Mouse (Mus musculus): Measurements from ENCODE around the gene Sppl2b. TPM values are rescaled to one million over a fixed set of nuclear protein-coding genes. Genes with fewer than 3 reads are reported as not detected.

Sppl2b gene
- polyA plus RNA-seq, 1 experiment from 2014 or later: 47.1 TPM

DNA sequence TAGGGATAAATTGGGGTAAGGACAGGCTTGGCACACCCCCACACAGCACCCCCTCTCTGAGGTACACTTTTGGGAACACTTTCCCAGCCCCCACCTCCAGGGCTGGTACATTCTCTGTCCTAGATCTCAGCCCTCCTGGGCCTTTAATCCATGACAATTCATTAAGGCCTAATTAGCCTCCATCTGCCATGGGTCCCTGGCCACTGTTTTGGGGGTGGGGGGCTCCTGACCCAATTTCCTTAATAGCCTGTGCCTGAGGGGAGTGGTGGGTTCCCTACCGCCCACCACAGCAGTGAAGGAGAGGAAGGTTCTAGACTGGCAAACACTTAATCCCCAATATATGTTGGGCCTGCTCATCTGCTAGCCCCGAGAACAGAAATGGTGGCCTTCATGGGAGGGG is 13.4 kb upstream of the Sppl2b start:
- Histone ChIP-seq H3K4me3 (no peak overlapping the region), H3K27ac (replicated peaks) (no peak overlapping the region), H3K9me3 (no peaks in the 10 kb centered on the region), H3K36me3 (no peaks in the 10 kb centered on the region), H3K4me2 (replicated peaks) (no peak overlapping the region), H3K9ac (replicated peaks) (no peak overlapping the region), H3K27me3 (peaks cover 85% of the 10 kb centered on the region), H3K4me1 (peaks cover 11% of the 10 kb centered on the region)
- 83% methylated on average over 2 of the region's 2 CpGs for WGBS
- ATAC-seq (ENCODE audit: low FRiP score, low read depth): no peak

DNA sequence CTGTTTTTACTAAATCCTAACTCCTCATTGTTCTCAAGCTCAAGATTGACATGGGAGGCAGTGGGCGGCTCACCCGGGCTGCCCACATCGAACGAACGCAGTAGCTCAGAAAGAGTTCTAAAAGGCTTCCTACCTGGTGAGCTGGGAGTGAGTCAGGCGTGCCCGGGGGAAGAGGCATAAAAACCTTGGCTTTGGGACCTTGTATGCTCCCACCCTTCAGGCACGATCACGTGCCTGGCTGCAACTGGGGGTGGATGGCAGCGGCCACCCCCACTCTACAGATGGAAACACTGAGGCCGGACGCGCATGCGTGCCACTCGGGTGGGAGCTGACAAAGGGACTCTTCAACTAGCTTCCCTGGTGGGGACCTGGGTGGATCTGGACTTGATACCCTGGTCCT is 12.7 kb upstream of the Sppl2b start:
- peaks cover 78% of the 10 kb centered on the region for H3K27me3 ChIP-seq
- 85% methylated on average over 15 of the region's 15 CpGs for WGBS
- H3K4me2 ChIP-seq (replicated peaks): no peak overlapping the region

DNA sequence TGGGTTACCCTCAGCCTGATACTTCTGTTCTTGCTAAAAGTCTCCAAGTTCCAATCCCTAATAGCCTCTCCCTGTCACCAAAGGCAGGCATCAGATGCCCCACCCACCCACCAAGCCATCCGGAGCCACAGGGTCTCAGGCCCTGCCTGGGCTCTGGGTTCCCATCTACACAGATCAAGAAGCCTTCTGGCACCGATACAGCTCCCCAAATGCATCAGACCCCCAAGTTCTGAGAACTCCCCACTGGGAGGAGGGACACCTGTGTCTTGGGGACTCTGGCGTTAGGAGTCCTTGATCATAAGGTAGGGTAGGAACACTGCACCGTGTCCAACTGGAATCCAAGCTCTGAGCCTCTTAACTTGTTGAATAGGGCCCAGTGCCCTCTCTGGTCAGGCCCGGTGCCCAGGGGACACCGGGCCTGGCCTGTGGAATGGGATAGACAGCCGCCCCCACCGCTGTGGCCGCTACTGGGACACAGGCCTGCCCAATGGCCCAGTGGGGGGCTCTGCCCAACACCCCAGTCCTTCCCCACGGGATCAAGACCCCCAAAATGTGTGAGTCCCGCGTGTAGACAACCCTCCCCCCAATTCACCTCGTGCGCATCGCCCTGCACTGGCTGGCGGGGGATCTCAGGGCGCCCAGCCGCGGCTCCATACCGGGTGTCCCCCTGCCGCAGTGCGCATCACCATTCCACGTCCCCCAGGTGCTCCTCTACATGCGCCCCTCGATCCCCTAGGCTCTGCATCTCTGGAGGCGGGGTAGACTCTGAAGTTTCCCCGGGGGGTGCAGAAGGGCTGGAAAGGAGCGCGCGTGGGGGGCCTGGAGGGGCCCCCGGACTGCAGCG is 11.8 kb upstream of the Sppl2b start:
- Histone ChIP-seq H3K4me1 (peaks cover 11% of the 10 kb centered on the region), H3K9ac (replicated peaks) (peak overlapping the region; percentile 50), H3K4me3 (peak overlapping the region; percentile 44), H3K27ac (replicated peaks) (no peak overlapping the region), H3K9me3 (no peaks in the 10 kb centered on the region), H3K36me3 (no peaks in the 10 kb centered on the region), H3K4me2 (replicated peaks) (peak overlapping the region; percentile 72), H3K27me3 (peaks cover 69% of the 10 kb centered on the region)
- 10% methylated on average over 32 of the region's 32 CpGs for WGBS
- ATAC-seq (ENCODE audit: low FRiP score, low read depth): 0 out of 2 replicates have a peak, but pooled peaks have one; percentile 55

More for the DNA sequence above, 12.7 kb upstream of the Sppl2b start:
- ATAC-seq (ENCODE audit: low FRiP score, low read depth): no peak
- no peak overlapping the region for H3K27ac ChIP-seq (replicated peaks)
- H3K4me1 ChIP-seq: peaks cover 11% of the 10 kb centered on the region
- no peaks in the 10 kb centered on the region for H3K36me3 ChIP-seq
- no peaks in the 10 kb centered on the region for H3K9me3 ChIP-seq
- H3K4me3 ChIP-seq: no peak overlapping the region
- H3K9ac ChIP-seq (replicated peaks): no peak overlapping the region

DNA sequence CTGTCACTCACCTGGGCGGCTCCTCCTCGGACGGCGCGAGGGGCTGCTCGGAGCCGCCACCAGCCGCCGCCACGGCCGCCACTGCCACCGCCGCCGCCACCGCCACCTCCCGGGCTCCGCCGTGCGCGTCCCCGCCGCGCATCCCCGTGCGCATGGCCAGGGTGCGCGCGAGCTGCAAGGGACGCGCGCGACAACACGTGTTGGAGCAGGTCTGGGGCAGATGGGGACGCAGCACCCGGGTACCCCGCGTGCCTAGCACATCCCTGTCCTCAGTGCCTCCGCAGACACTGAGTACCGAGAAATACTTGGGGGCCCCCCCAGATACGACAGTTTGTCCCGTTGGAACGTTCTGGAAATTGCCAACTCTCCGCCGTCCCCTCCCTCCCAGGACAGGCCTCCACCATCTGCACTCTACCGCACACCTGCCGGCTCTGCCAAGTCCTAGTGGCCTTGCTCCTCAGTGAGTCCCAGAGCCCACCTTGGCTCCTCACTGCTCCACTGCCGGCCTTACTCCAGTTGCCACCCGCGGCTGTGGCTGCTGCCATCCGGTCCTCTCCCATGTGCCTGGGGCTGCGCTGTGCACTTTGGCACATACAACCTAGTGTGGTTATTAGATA is 11.0 kb upstream of the Sppl2b start, which contains the start of gene Lingo3:
Gene Lingo3 (minus strand): TSS at position 109 of the 617 bp plus-strand sequence.
- H3K9ac ChIP-seq (replicated peaks): peak within 1 kb of the TSS; percentile 50
- ATAC-seq (ENCODE audit: low FRiP score, low read depth): 0 out of 2 replicates have a peak, but pooled peaks have one; percentile 34
- peaks cover 66% of the 10 kb centered on the region for H3K27me3 ChIP-seq
- H3K27ac ChIP-seq (replicated peaks): no peak within 1 kb of the TSS
- peak within 1 kb of the TSS; percentile 72 for H3K4me2 ChIP-seq (replicated peaks)
- no peaks in the 10 kb centered on the region for H3K36me3 ChIP-seq
- WGBS: 6% methylated on average over 44 of the region's 51 CpGs
- H3K4me1 ChIP-seq: peaks cover 13% of the 10 kb centered on the region
- no peaks in the 10 kb centered on the region for H3K9me3 ChIP-seq
- H3K4me3 ChIP-seq: peak within 1 kb of the TSS; percentile 44

DNA sequence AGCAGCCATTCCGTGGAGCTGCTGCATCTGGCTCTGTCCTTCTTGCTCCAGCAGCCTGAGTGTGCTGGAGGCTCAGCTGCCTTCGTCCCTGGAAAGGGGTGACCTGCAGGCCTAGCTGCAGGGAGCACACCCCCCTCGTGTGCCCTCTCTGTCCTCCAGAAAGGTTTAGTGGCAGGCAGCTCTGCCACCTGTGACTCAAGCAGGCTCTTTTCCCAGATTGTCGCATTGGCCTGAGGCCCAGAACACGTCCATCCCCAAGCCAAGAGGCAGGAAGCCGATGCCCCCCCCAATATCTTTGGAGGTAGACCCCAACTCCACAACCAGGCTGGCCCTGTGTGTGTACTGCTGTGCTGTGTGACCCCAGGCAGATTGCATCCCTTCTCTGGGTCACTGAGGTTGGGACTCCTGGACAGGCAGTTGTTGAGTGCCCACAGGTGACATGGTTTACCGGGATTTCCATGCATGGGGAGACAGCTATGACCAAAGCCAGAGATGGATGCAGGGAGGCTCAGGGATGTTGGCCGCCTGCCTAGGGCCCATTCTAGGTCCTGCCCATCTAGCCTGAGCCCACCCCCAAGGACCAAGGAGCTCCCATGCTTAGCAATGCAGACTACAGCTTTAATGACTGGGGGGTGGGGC is 9.9 kb upstream of the Sppl2b start:
- no peaks in the 10 kb centered on the region for H3K9me3 ChIP-seq
- H3K4me1 ChIP-seq: peaks cover 13% of the 10 kb centered on the region
- peaks cover 59% of the 10 kb centered on the region for H3K27me3 ChIP-seq
- 0 out of 2 replicates have a peak, but pooled peaks cover 3% of the 10 kb centered on the region for H3K36me3 ChIP-seq
- ATAC-seq (ENCODE audit: low FRiP score, low read depth): no peak
- no peak overlapping the region for H3K27ac ChIP-seq (replicated peaks)
- no peak overlapping the region for H3K9ac ChIP-seq (replicated peaks)
- no peak overlapping the region for H3K4me2 ChIP-seq (replicated peaks)
- 65% methylated on average over 8 of the region's 8 CpGs for WGBS
- no peak overlapping the region for H3K4me3 ChIP-seq

DNA sequence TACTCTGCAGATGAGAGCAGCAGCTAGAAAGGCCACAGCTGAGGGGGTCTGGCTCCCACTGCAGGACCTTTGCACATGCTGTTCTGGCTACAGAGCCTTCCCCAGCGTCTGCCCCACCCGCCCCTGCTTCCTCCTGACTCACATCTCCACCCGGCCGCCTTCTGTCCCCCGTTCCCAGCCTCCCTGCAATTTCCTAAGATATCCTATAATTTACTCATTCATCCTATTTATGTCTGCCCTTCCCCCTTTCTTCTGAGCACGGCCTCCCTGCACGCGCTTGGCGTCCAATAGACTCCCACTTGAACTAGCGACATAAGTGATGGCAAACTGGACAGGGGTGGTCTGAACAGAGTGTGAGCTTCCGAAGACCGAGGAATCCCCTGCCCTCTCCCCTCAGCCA is 9.3 kb upstream of the Sppl2b start:
- H3K36me3 ChIP-seq: 0 out of 2 replicates have a peak, but pooled peaks cover 5% of the 10 kb centered on the region
- no peak overlapping the region for H3K4me2 ChIP-seq (replicated peaks)
- H3K27me3 ChIP-seq: peaks cover 59% of the 10 kb centered on the region
- H3K9me3 ChIP-seq: no peaks in the 10 kb centered on the region
- no peak for ATAC-seq (ENCODE audit: low FRiP score, low read depth)
- no peak overlapping the region for H3K27ac ChIP-seq (replicated peaks)
- WGBS: 85% methylated on average over 11 of the region's 12 CpGs
- H3K4me3 ChIP-seq: no peak overlapping the region
- H3K9ac ChIP-seq (replicated peaks): no peak overlapping the region
- peaks cover 13% of the 10 kb centered on the region for H3K4me1 ChIP-seq

DNA sequence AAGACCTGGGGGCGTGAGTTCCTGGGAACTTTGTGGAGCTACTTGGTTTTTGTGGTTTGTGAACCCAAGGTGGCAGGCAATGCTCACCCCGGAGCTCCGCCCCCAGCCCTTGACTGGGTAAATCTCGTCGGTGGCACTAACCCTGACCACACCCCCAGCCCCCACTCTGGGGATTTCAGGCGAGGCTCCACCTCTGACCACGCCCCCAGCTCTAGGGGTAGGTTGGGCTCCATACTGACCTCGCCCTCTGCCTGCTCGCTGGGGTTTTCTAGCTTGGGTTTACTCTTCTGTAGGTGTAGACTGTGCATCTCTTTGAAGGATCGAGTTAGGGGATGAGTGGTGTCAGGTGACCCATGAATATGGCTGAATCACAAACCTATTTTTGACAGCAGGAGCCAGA is 6.5 kb upstream of the Sppl2b start:
- Histone ChIP-seq H3K36me3 (peaks cover 31% of the 10 kb centered on the region), H3K27me3 (peaks cover 30% of the 10 kb centered on the region), H3K4me1 (peaks cover 10% of the 10 kb centered on the region), H3K4me2 (replicated peaks) (no peak overlapping the region), H3K27ac (replicated peaks) (no peak overlapping the region), H3K9me3 (no peaks in the 10 kb centered on the region), H3K4me3 (no peak overlapping the region), H3K9ac (replicated peaks) (no peak overlapping the region)
- 9% methylated on average over 10 of the region's 10 CpGs for WGBS
- no peak for ATAC-seq (ENCODE audit: low FRiP score, low read depth)

DNA sequence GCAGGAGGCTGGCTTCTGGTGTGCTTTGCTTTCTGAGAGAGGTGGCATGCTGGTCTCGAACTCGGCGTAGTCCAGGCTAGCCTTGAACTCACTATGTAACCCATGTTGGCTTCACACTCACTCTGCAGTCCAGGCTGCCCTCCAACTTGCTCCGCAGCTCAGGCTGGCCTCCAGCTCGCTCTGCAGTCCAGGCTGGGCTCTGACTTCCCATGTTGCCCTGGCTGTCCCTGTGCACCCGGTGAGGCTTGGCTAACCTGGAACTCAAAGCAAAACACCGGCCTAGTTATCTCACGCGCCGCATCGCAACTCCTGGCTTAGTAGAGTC is 636 bp downstream of the Sppl2b start:
- Histone ChIP-seq H3K27ac (replicated peaks) (0 out of 2 replicates have a peak overlapping the region, but pooled peaks have one; percentile 46), H3K4me1 (peaks cover 36% of the 10 kb centered on the region), H3K27me3 (no peaks in the 10 kb centered on the region), H3K36me3 (peaks cover 26% of the 10 kb centered on the region), H3K4me2 (replicated peaks) (peak overlapping the region; percentile 99), H3K4me3 (peak overlapping the region; percentile 94), H3K9ac (replicated peaks) (peak overlapping the region; percentile 89), H3K9me3 (no peaks in the 10 kb centered on the region)
- ATAC-seq (ENCODE audit: low FRiP score, low read depth): peak; percentile 8; the same call in 1 of the 2 replicates
- WGBS: 25% methylated on average over 11 of the region's 11 CpGs

DNA sequence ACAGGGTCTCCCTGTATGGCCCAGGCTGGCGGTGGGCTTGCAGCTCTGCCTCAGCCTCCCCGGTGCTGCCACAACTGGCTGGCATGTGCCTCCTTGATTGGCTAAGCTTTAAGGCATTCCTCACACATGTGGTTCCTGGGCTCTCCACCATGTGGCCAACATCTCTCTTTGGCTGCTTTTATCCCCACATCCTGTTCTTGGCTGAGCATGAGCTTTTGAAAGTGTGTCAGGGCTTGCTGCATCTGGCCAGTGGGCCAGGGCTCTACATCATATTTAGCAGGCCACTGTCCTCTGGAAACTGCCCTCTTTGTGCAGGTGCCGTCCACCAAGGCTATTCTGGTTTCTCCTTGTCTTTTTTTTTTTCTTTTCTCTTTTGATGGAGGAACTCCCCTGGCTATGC is 1.2 kb downstream of the Sppl2b start:
- H3K27me3 ChIP-seq: no peaks in the 10 kb centered on the region
- WGBS: 64% methylated on average over 3 of the region's 3 CpGs

DNA sequence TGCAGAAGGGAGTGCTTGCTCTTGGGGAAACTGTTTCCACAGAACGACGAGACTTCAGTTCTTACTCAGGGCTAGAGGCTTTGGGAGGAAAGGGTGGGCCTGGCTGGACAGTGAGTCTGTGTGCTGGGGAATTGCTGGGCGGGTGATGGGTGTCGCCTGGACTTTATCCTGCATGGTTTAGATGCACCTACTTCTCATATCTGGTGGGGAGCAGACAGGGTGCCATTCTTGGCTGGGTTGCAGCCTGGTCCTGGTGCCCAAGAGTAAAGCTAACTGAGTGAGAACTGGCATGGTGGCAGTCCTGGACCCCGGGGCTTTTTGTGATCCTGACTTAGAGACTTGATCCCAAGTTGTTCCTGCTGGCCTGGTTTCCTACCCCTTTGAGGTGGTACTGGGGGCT is 1.8 kb downstream of the Sppl2b start:
- H3K9me3 ChIP-seq: no peaks in the 10 kb centered on the region
- no peak for ATAC-seq (ENCODE audit: low FRiP score, low read depth)
- H3K36me3 ChIP-seq: peaks cover 22% of the 10 kb centered on the region
- H3K9ac ChIP-seq (replicated peaks): peak overlapping the region; percentile 37; the same call in 1 of the 2 replicates
- H3K27me3 ChIP-seq: no peaks in the 10 kb centered on the region
- 87% methylated on average over 5 of the region's 5 CpGs for WGBS
- H3K4me2 ChIP-seq (replicated peaks): 0 out of 2 replicates have a peak overlapping the region, but pooled peaks have one; percentile 15
- H3K4me1 ChIP-seq: peaks cover 36% of the 10 kb centered on the region
- 0 out of 2 replicates have a peak overlapping the region, but pooled peaks have one; percentile 0 for H3K4me3 ChIP-seq
- no peak overlapping the region for H3K27ac ChIP-seq (replicated peaks)

More for the DNA sequence above, 1.2 kb downstream of the Sppl2b start:
- Histone ChIP-seq H3K4me2 (replicated peaks) (peak overlapping the region; percentile 99), H3K4me1 (peaks cover 36% of the 10 kb centered on the region), H3K9ac (replicated peaks) (peak overlapping the region; percentile 17; the same call in 1 of the 2 replicates), H3K27ac (replicated peaks) (no peak overlapping the region), H3K36me3 (peaks cover 22% of the 10 kb centered on the region), H3K9me3 (no peaks in the 10 kb centered on the region), H3K4me3 (peak overlapping the region; percentile 94; the same call in 1 of the 2 replicates)
- ATAC-seq (ENCODE audit: low FRiP score, low read depth): no peak

DNA sequence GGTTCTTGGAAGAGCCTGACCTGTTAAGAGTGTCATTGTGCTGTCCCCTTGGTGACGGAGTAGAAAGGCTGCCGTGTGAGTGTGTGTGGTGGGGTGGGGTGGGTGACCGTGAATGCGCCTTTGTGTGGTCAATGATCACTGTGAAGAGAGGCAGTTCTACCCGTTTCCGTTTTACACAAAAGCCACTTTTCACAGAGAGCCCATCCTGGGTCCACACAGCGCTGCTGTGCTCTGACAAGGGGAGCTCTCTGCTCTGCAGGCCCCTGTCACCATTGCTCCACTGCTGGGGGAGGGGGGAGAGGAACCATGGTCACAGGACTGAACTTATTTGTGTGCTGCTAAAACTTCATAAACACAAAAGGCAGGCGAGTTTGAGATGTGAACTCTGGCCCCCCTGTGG is 2.3 kb downstream of the Sppl2b start:
- WGBS: 51% methylated on average over 8 of the region's 8 CpGs
- Histone ChIP-seq H3K27ac (replicated peaks) (no peak overlapping the region), H3K9me3 (no peaks in the 10 kb centered on the region), H3K27me3 (no peaks in the 10 kb centered on the region), H3K36me3 (peaks cover 22% of the 10 kb centered on the region), H3K9ac (replicated peaks) (peak overlapping the region; percentile 37), H3K4me1 (peaks cover 36% of the 10 kb centered on the region), H3K4me3 (0 out of 2 replicates have a peak overlapping the region, but pooled peaks have one; percentile 0), H3K4me2 (replicated peaks) (peak overlapping the region; percentile 15; the same call in 1 of the 2 replicates)
- no peak for ATAC-seq (ENCODE audit: low FRiP score, low read depth)
